Mouse (Mus musculus): Measurements from ENCODE around the gene Tulp1.

- TF ChIP-seq POLR2A (IDR thresholded peaks at IDR 0.05; ENCODE audit: low read depth, low read length) (peak; percentile 53), CTCF (IDR thresholded peaks at IDR 0.05; ENCODE audit: borderline replicate concordance, insufficient read depth, low read length) (no peak)
These were observed 19.7 kb downstream of the Tulp1 start for GRCm38 (mm10) chr17:28345271-28345721.

Measured in embryonic fibroblast, embryonic 13.5 days (primary cell).